ENCODE assay signal across 16 mouse cellular contexts in the genomic region with DNA sequence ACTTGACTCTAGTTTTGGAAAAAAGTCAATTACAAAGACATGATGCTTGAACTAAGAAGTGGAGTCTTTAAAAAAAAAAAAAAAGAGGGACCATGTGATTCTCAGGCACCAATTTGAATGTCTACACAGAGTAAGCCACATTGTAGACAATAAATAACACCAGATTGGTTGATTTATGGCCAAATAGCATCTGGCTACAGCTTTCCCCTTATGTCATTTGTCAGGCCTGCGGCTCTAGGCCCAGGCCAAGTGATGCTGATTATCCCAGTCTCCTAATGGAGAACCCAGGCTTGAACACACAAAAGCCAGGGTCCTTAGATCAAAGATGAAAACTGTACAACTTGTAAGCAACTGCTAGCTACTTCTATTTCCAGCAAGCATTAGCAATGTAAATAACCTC.
DNase-seq lines count a peak whose midpoint lies in the region; ATAC-seq and TF ChIP-seq lines count a peak whose summit lies in the region.
"Had no signal": no experiment of that assay in that cellular context is flagged by ENCODE, and none has a peak within 500 bp of the region (broad histone marks: within the 10 kb centered on the region; RNA-seq: fewer than 3 reads in every experiment).

No protein-coding gene starts in this region.

- H3K9ac ChIP-seq in forebrain, embryonic 14.5 days (ENCODE audit: low read length): no peak overlapping the region
- no peak overlapping the region for H3K9ac ChIP-seq in forebrain, postnatal 0 days
- H3K9ac ChIP-seq in forebrain, embryonic 11.5 days (ENCODE audit: low read length): no peak overlapping the region
- H3K9ac ChIP-seq in hindbrain, postnatal 0 days (replicated peaks; ENCODE audit: low read length): no peak overlapping the region
- H3K9ac ChIP-seq in hindbrain, embryonic 14.5 days: no peak overlapping the region
- no peak overlapping the region for H3K9ac ChIP-seq in stomach, postnatal 0 days (ENCODE audit: low read length)
- H3K9ac ChIP-seq: heart, embryonic 12.5 days; heart, embryonic 15.5 days; hindbrain, embryonic 12.5 days; intestine, embryonic 15.5 days had no signal

- no peak for TF ChIP-seq EP300 in stomach, postnatal 0 days (optimal IDR thresholded peaks at IDR 0.05)

- H3K4me2 ChIP-seq in forebrain, embryonic 14.5 days (ENCODE audit: low read length): no peak overlapping the region
- H3K4me2 ChIP-seq in forebrain, postnatal 0 days (ENCODE audit: low read depth): no peak overlapping the region
- no peak overlapping the region for H3K4me2 ChIP-seq in forebrain, embryonic 11.5 days (ENCODE audit: low read depth, low read length, severe bottlenecking)
- no peak overlapping the region for H3K4me2 ChIP-seq in hindbrain, postnatal 0 days (ENCODE audit: low read depth, low read length)
- no peak overlapping the region for H3K4me2 ChIP-seq in hindbrain, embryonic 14.5 days (replicated peaks)
- no peak overlapping the region for H3K4me2 ChIP-seq in stomach, postnatal 0 days (replicated peaks; ENCODE audit: low read depth)
- H3K4me2 ChIP-seq: heart, embryonic 12.5 days; heart, embryonic 15.5 days; hindbrain, embryonic 12.5 days; intestine, embryonic 15.5 days had no signal

- no peaks in the 10 kb centered on the region for H3K27me3 ChIP-seq in forebrain, embryonic 14.5 days (replicated peaks; ENCODE audit: control insufficient read depth, insufficient read depth, low read length)
- H3K27me3 ChIP-seq in forebrain, embryonic 10.5 days (ENCODE audit: poor library complexity, severe bottlenecking): no peaks in the 10 kb centered on the region
- no peaks in the 10 kb centered on the region for H3K27me3 ChIP-seq in forebrain, postnatal 0 days (ENCODE audit: insufficient read depth, low read length)
- H3K27me3 ChIP-seq in forebrain, embryonic 11.5 days (ENCODE audit: control insufficient read depth, insufficient read depth, low read length): no peaks in the 10 kb centered on the region
- no peaks in the 10 kb centered on the region for H3K27me3 ChIP-seq in hindbrain, postnatal 0 days (ENCODE audit: insufficient read depth, low read length)
- H3K27me3 ChIP-seq in hindbrain, embryonic 14.5 days (ENCODE audit: control insufficient read depth, insufficient read depth, low read length): no peaks in the 10 kb centered on the region
- H3K27me3 ChIP-seq in stomach, postnatal 0 days (ENCODE audit: control insufficient read depth, insufficient read depth, low read length): no peaks in the 10 kb centered on the region
- H3K27me3 ChIP-seq: heart, embryonic 12.5 days; heart, embryonic 15.5 days; hindbrain, embryonic 12.5 days; intestine, embryonic 15.5 days had no signal

- peak; percentile 56 for DNase-seq in forebrain, embryonic 14.5 days (ENCODE audit: low spot score)
- DNase-seq in forebrain, embryonic 10.5 days (ENCODE audit: extremely low spot score, low spot score): no peak
- DNase-seq in forebrain, postnatal 0 days: peak; percentile 47
- DNase-seq in forebrain, embryonic 11.5 days (ENCODE audit: low spot score): no peak
- peak; percentile 42 for DNase-seq in hindbrain, postnatal 0 days (ENCODE audit: low spot score)
- no peak for DNase-seq in hindbrain, embryonic 14.5 days (ENCODE audit: low spot score)
- DNase-seq in brain, embryonic 14.5 days (ENCODE audit: low read depth): peak; percentile 67
- no peak for DNase-seq in stomach, postnatal 0 days (ENCODE audit: low spot score)
- DNase-seq: adrenal gland, adult 2 months; gastrocnemius, postnatal 25 days; heart, postnatal 36 days had no signal

- H3K4me1 ChIP-seq in forebrain, embryonic 14.5 days (ENCODE audit: control insufficient read depth, insufficient read depth, low read length): peaks cover 2% of the 10 kb centered on the region; the same call in 1 of the 2 replicates
- H3K4me1 ChIP-seq in forebrain, embryonic 10.5 days: peaks cover 8% of the 10 kb centered on the region
- H3K4me1 ChIP-seq in forebrain, postnatal 0 days (ENCODE audit: insufficient read depth): no peaks in the 10 kb centered on the region; the same call in 1 of the 2 replicates
- H3K4me1 ChIP-seq in forebrain, embryonic 11.5 days (replicated peaks; ENCODE audit: control insufficient read depth, insufficient read depth, low read length): peaks cover 2% of the 10 kb centered on the region; the same call in 1 of the 2 replicates
- peaks cover 2% of the 10 kb centered on the region; the same call in 1 of the 2 replicates for H3K4me1 ChIP-seq in hindbrain, postnatal 0 days (ENCODE audit: insufficient read depth, low read length)
- no peaks in the 10 kb centered on the region for H3K4me1 ChIP-seq in hindbrain, embryonic 14.5 days (replicated peaks; ENCODE audit: control insufficient read depth, insufficient read depth, low read length)
- no peaks in the 10 kb centered on the region for H3K4me1 ChIP-seq in stomach, postnatal 0 days (replicated peaks; ENCODE audit: control insufficient read depth, insufficient read depth)
- H3K4me1 ChIP-seq: heart, embryonic 12.5 days; heart, embryonic 15.5 days; hindbrain, embryonic 12.5 days; intestine, embryonic 15.5 days had no signal

- H3K27ac ChIP-seq in forebrain, embryonic 14.5 days (ENCODE audit: low read depth, low read length): no peak overlapping the region
- no peak overlapping the region for H3K27ac ChIP-seq in forebrain, embryonic 10.5 days
- no peak overlapping the region for H3K27ac ChIP-seq in forebrain, postnatal 0 days (ENCODE audit: low read depth, low read length)
- H3K27ac ChIP-seq in forebrain, embryonic 11.5 days (ENCODE audit: low read depth, low read length): no peak overlapping the region
- H3K27ac ChIP-seq in hindbrain, postnatal 0 days: no peak overlapping the region
- no peak overlapping the region for H3K27ac ChIP-seq in hindbrain, embryonic 14.5 days
- no peak overlapping the region for H3K27ac ChIP-seq in stomach, postnatal 0 days (replicated peaks)
- H3K27ac ChIP-seq: heart, embryonic 15.5 days; hindbrain, embryonic 12.5 days; intestine, embryonic 15.5 days had no signal

- TF ChIP-seq POLR2A in brain, embryonic 14.5 days (IDR thresholded peaks at IDR 0.05; ENCODE audit: borderline replicate concordance, extremely low read depth, insufficient read depth, insufficient read length, poor library complexity, severe bottlenecking): no peak

- no peaks in the 10 kb centered on the region for H3K9me3 ChIP-seq in forebrain, embryonic 14.5 days (replicated peaks; ENCODE audit: control insufficient read depth, low read length)
- H3K9me3 ChIP-seq in forebrain, embryonic 10.5 days: no peaks in the 10 kb centered on the region
- no peaks in the 10 kb centered on the region for H3K9me3 ChIP-seq in forebrain, postnatal 0 days (ENCODE audit: low read length)
- no peaks in the 10 kb centered on the region for H3K9me3 ChIP-seq in forebrain, embryonic 11.5 days (ENCODE audit: control insufficient read depth, low read length)
- H3K9me3 ChIP-seq in hindbrain, postnatal 0 days (ENCODE audit: low read length): no peaks in the 10 kb centered on the region
- no peaks in the 10 kb centered on the region for H3K9me3 ChIP-seq in hindbrain, embryonic 14.5 days (ENCODE audit: control insufficient read depth, low read length)
- H3K9me3 ChIP-seq in stomach, postnatal 0 days (ENCODE audit: control insufficient read depth, low read length): no peaks in the 10 kb centered on the region
- H3K9me3 ChIP-seq: heart, embryonic 12.5 days; heart, embryonic 15.5 days; hindbrain, embryonic 12.5 days; intestine, embryonic 15.5 days had no signal

- no peak overlapping the region for H3K4me3 ChIP-seq in forebrain, embryonic 14.5 days (ENCODE audit: low read depth, low read length)
- no peak overlapping the region for H3K4me3 ChIP-seq in forebrain, embryonic 10.5 days
- no peak overlapping the region for H3K4me3 ChIP-seq in forebrain, postnatal 0 days (ENCODE audit: low read depth, low read length)
- H3K4me3 ChIP-seq in forebrain, embryonic 11.5 days (ENCODE audit: low read depth, low read length): no peak overlapping the region
- no peak overlapping the region for H3K4me3 ChIP-seq in hindbrain, postnatal 0 days (ENCODE audit: low read length)
- H3K4me3 ChIP-seq in hindbrain, embryonic 14.5 days (replicated peaks; ENCODE audit: low read length): no peak overlapping the region
- H3K4me3 ChIP-seq in stomach, postnatal 0 days (ENCODE audit: low read depth, low read length): no peak overlapping the region
- H3K4me3 ChIP-seq: heart, embryonic 12.5 days; heart, embryonic 15.5 days; hindbrain, embryonic 12.5 days; intestine, embryonic 15.5 days had no signal

- H3K36me3 ChIP-seq in forebrain, embryonic 14.5 days (ENCODE audit: control insufficient read depth, insufficient read depth, low read length): no peaks in the 10 kb centered on the region
- H3K36me3 ChIP-seq in forebrain, embryonic 10.5 days (replicated peaks): no peaks in the 10 kb centered on the region
- no peaks in the 10 kb centered on the region for H3K36me3 ChIP-seq in forebrain, postnatal 0 days (ENCODE audit: insufficient read depth)
- no peaks in the 10 kb centered on the region for H3K36me3 ChIP-seq in forebrain, embryonic 11.5 days (ENCODE audit: control insufficient read depth, insufficient read depth, low read length)
- H3K36me3 ChIP-seq in hindbrain, postnatal 0 days (ENCODE audit: insufficient read depth, low read length): no peaks in the 10 kb centered on the region
- H3K36me3 ChIP-seq in hindbrain, embryonic 14.5 days (replicated peaks; ENCODE audit: control insufficient read depth, insufficient read depth): no peaks in the 10 kb centered on the region
- H3K36me3 ChIP-seq in stomach, postnatal 0 days (ENCODE audit: control insufficient read depth, insufficient read depth, low read length): no peaks in the 10 kb centered on the region
- H3K36me3 ChIP-seq: heart, embryonic 12.5 days; heart, embryonic 15.5 days; hindbrain, embryonic 12.5 days; intestine, embryonic 15.5 days had no signal

- TF ChIP-seq CTCF in forebrain, postnatal 0 days (IDR thresholded peaks at IDR 0.05; ENCODE audit: low read depth): no peak
- no peak for TF ChIP-seq CTCF in hindbrain, postnatal 0 days (IDR thresholded peaks at IDR 0.05; ENCODE audit: low read depth)
- no peak for TF ChIP-seq CTCF in brain, embryonic 14.5 days (IDR thresholded peaks at IDR 0.05; ENCODE audit: borderline replicate concordance, extremely low read depth, insufficient read depth, insufficient read length)
- no peak for TF ChIP-seq CTCF in stomach, postnatal 0 days (IDR thresholded peaks at IDR 0.05; ENCODE audit: low read depth)

- ATAC-seq in forebrain, embryonic 14.5 days: 0 out of 2 replicates have a peak, but pooled peaks have one; percentile 20
- peak; percentile 38 for ATAC-seq in forebrain, postnatal 0 days
- ATAC-seq in forebrain, embryonic 11.5 days (replicated peaks; ENCODE audit: low FRiP score): no peak
- no peak for ATAC-seq in hindbrain, postnatal 0 days
- no peak for ATAC-seq in hindbrain, embryonic 14.5 days (ENCODE audit: low FRiP score)
- ATAC-seq in stomach, postnatal 0 days (ENCODE audit: low FRiP score, low TSS enrichment): no peak
- ATAC-seq: CD4-positive, CD25-positive, alpha-beta regulatory T cell, adult 4 months; intestine, embryonic 15.5 days had no signal

- 87% methylated on average over 1 of the region's 1 CpGs for WGBS in forebrain, embryonic 14.5 days
- WGBS in forebrain, embryonic 10.5 days: 90% methylated on average over 1 of the region's 1 CpGs
- WGBS in forebrain, postnatal 0 days: 77% methylated on average over 1 of the region's 1 CpGs
- WGBS in forebrain, embryonic 11.5 days: 87% methylated on average over 1 of the region's 1 CpGs
- WGBS in hindbrain, postnatal 0 days: 70% methylated on average over 1 of the region's 1 CpGs
- WGBS in hindbrain, embryonic 14.5 days: 71% methylated on average over 1 of the region's 1 CpGs
- WGBS in stomach, postnatal 0 days: 76% methylated on average over 1 of the region's 1 CpGs

Comparison
In these comparisons a context has a peak if more than half of its experiments do, and no peak if none do; other contexts are left out.
1. ATAC-seq: peak in forebrain, embryonic 14.5 days (single experiment) and forebrain, postnatal 0 days (single experiment); none in forebrain, embryonic 11.5 days (single experiment), hindbrain, postnatal 0 days (single experiment), hindbrain, embryonic 14.5 days (single experiment) and stomach, postnatal 0 days (single experiment).
2. DNase-seq: peak in forebrain, embryonic 14.5 days (single experiment), forebrain, postnatal 0 days (single experiment), hindbrain, postnatal 0 days (single experiment) and brain, embryonic 14.5 days (single experiment); none in forebrain, embryonic 10.5 days (single experiment), forebrain, embryonic 11.5 days (single experiment), hindbrain, embryonic 14.5 days (single experiment) and stomach, postnatal 0 days (single experiment).